Mouse (Mus musculus): ENCODE measurements around the gene Dnah7b. TPM values are rescaled to one million over a fixed set of nuclear protein-coding genes. Genes with fewer than 3 reads are reported as not detected.
"Not testable (repeated sequence)": the region's sequence is repeated elsewhere in the genome, so short reads cannot be mapped to it uniquely, and the experiment has no call there.

Gene Dnah7b
- polyA plus RNA-seq (2015; fragmentation: Nextera tagmentation; extraction: Ambion mirVana), result 1.6 and 1.8 TPM in 2 replicates

DNA sequence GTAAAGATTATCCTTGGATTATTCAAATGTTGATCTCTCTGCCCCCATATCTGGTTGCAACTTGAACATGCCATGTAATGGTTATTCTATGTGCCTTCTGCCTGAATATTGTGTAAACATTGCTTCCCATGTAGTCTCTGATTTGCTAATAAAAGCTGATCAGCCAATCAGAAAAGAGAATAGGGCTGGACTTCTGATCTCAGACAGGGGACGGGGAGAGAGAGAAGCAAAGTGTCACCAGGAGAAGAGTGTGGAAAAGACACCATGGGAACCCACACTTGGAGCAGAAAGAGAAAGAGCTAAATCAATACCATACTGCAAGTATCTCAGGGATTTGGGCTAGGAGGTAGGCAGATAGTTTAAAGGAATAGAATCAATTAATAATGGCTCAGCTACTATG, at the start of gene Dnah7b:
Dnah7b (plus strand) TSS at position 301 of the 400 bp plus-strand sequence.
- H3K4me3 ChIP-seq (replicated peaks), result peak within 1 kb of the TSS; percentile 67

DNA sequence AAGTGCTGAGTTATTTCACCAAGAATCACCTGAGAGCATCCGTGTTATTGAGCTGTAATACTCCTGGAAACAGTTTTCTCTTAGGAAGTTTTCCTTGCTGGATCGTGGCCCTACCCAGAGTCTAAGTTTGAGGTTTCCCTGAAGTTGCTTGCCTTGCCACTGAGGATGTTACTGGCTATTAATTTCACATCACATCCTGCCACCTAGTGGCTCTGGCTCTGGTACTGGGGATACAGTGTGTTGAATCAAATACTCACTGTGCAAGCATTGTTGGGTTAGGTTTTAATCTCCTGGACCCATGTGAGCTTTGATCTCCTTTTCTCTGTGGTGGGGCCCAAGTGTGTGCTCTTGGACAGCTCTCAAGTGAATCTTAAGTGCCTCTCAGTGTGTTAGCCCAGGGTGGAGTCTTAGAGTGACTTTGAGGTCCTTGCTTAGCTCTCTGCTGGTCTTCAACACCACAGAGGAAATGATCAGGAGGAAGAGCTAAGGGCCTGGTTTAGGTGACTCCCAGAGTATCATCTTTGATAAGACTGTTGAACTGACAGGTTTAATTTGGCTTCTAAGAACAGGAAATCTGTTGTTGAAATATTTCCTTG, 47.6 kb upstream of the Dnah7b start:
- no peak for ATAC-seq (ENCODE audit: insufficient number of reproducible peaks, low FRiP score, low TSS enrichment, low read depth)
- Histone ChIP-seq H3K4me2 (replicated peaks) (no peak overlapping the region), H3K9ac (no peak overlapping the region), H3K4me1 (no peaks in the 10 kb centered on the region), H3K27me3 (no peaks in the 10 kb centered on the region), H3K27ac (replicated peaks) (no peak overlapping the region), H3K4me3 (replicated peaks) (no peak overlapping the region), H3K36me3 (no peaks in the 10 kb centered on the region), H3K9me3 (replicated peaks) (no peaks in the 10 kb centered on the region)
- WGBS, result 39% methylated on average over 2 of the region's 2 CpGs

More for the DNA sequence above, at the start of gene Dnah7b:
- H3K4me2 ChIP-seq (replicated peaks), result peak within 1 kb of the TSS; percentile 75
- no peak for ATAC-seq (ENCODE audit: insufficient number of reproducible peaks, low FRiP score, low TSS enrichment, low read depth)
- 22% methylated on average over 1 of the region's 1 CpGs for WGBS
- no peaks in the 10 kb centered on the region for H3K36me3 ChIP-seq
- H3K27me3 ChIP-seq, result no peaks in the 10 kb centered on the region
- no peaks in the 10 kb centered on the region for H3K9me3 ChIP-seq (replicated peaks)
- peak within 1 kb of the TSS; percentile 62 for H3K9ac ChIP-seq
- H3K27ac ChIP-seq (replicated peaks), result peak within 1 kb of the TSS; percentile 84
- no peaks in the 10 kb centered on the region for H3K4me1 ChIP-seq

DNA sequence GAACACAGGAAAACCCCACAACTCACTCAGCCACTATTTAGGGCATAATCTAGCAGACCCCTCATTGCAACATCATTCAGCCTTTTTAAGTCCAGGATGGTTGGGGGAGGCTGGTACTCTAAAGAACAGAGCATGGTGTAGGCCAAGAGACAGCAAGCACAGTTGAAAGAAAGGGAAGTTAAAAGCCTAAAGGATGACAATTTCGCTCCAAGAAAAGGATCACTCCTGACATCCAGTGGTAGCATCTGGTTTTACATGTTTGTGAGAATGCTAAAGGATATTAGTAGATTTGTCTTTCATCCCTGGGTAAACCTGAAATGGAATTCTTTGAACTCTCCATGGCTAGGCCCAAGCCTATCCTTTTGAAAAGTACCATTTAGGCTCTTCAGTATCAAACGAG, 43.9 kb upstream of the Dnah7b start:
- Histone ChIP-seq H3K27ac (replicated peaks) (no peak overlapping the region), H3K9ac (no peak overlapping the region), H3K4me2 (replicated peaks) (no peak overlapping the region), H3K9me3 (replicated peaks) (no peaks in the 10 kb centered on the region), H3K36me3 (no peaks in the 10 kb centered on the region), H3K4me1 (no peaks in the 10 kb centered on the region), H3K27me3 (no peaks in the 10 kb centered on the region), H3K4me3 (replicated peaks) (no peak overlapping the region)
- ATAC-seq (ENCODE audit: insufficient number of reproducible peaks, low FRiP score, low TSS enrichment, low read depth), result no peak
- 19% methylated on average over 2 of the region's 2 CpGs for WGBS

DNA sequence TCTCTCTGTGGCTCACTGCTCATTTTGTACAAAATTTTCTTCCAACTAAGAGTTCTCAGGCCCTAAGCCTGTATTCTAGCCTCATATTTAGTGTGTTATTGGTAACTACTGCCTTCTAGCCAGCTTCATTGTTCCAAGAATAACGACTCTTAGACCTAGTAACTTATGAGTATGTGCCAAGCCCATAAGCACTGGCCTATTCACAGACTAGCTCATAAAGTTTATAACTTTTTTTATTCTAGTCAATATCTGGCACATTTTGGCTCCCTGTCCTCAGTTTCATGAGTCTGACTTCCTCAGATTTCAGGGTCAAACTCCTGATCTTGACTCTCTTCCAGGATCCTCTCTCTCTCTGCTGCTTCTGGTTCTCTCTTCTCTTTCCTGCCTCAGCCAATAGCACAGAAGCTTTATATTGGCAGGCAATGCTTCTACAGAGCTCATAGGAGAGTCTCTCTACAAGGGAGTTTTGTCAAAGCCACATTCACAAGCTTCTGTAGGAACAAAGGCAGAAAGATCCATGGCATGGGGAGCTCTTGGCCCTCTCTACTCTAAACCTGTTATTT, 34.0 kb upstream of the Dnah7b start:
- no peak for ATAC-seq (ENCODE audit: insufficient number of reproducible peaks, low FRiP score, low TSS enrichment, low read depth)
- 72% methylated on average over 1 of the region's 1 CpGs for WGBS
- no peak overlapping the region for H3K9ac ChIP-seq
- no peaks in the 10 kb centered on the region for H3K27me3 ChIP-seq
- no peak overlapping the region for H3K4me2 ChIP-seq (replicated peaks)
- H3K27ac ChIP-seq (replicated peaks), result no peak overlapping the region
- no peaks in the 10 kb centered on the region for H3K36me3 ChIP-seq
- H3K4me1 ChIP-seq, result no peaks in the 10 kb centered on the region
- H3K9me3 ChIP-seq (replicated peaks), result no peaks in the 10 kb centered on the region
- H3K4me3 ChIP-seq (replicated peaks), result no peak overlapping the region

DNA sequence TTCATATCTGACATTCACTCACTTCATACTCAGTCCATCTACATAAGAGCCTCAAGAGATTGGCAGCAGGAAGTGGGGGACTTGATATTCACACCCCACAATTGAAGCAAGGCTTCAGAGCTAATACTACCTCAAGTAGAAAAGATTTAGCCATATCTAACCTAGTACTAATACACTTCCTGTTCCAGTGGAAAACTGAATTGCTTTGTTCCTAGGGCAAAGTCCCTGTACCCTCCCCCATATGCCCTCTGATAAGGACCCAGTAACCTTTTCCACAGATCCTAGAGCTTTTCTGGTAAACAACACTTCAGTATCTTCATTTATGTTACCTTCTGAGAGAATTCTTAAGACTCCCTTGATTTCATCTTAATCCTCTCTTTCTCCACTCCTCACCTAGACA, 17.9 kb upstream of the Dnah7b start:
- Histone ChIP-seq H3K27me3 (no peaks in the 10 kb centered on the region), H3K4me1 (no peaks in the 10 kb centered on the region), H3K36me3 (no peaks in the 10 kb centered on the region), H3K4me2 (replicated peaks) (no peak overlapping the region), H3K9ac (no peak overlapping the region), H3K27ac (replicated peaks) (no peak overlapping the region), H3K4me3 (replicated peaks) (no peak overlapping the region), H3K9me3 (replicated peaks) (no peaks in the 10 kb centered on the region)
- ATAC-seq (ENCODE audit: insufficient number of reproducible peaks, low FRiP score, low TSS enrichment, low read depth), result no peak

DNA sequence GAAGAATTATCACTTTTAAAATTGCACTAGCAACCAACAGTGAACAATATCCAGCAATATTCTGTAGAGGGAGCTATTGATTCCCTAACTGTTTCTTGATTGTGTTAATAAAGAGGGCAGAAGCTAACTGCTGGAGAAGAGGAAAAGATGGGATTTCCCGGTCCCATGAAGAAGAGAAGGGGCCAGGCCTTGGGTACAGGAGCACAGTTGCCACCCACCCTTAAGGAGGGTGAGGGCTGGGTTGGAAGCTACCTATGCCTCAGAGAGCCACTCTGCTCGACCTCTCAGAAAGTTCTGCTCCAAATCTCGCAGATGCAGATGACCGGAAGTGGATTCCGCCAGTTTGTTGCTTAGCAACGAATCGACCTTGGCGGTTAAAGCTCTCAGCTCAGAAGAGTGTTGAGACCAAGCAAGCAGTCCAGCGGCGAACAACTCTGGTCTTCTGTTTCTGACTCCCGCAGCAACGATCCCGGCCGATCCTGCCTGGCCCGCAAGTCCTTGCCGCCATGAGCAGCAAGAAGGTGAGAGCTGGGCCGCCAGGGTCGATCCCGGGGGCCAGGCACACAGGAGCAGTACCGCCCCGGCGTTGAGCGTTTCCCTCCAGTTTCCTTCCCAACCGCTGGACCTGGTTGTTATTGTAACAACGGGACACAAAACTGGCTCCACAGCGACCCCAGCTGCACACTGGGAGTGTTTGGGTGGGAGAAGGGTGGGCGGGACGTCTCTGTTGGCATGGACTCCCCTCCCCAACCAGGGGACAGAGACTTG, 553 bp downstream of the Dnah7b start:
- Histone ChIP-seq H3K4me2 (replicated peaks) (peak overlapping the region; percentile 75), H3K4me1 (no peaks in the 10 kb centered on the region), H3K4me3 (replicated peaks) (peak overlapping the region; percentile 67), H3K27me3 (no peaks in the 10 kb centered on the region), H3K36me3 (no peaks in the 10 kb centered on the region), H3K9ac (peak overlapping the region; percentile 62), H3K9me3 (replicated peaks) (no peaks in the 10 kb centered on the region), H3K27ac (replicated peaks) (peak overlapping the region; percentile 84)
- WGBS, result under 1% methylated on average over 28 of the region's 28 CpGs
- peak; percentile 80 for ATAC-seq (ENCODE audit: insufficient number of reproducible peaks, low FRiP score, low TSS enrichment, low read depth)

DNA sequence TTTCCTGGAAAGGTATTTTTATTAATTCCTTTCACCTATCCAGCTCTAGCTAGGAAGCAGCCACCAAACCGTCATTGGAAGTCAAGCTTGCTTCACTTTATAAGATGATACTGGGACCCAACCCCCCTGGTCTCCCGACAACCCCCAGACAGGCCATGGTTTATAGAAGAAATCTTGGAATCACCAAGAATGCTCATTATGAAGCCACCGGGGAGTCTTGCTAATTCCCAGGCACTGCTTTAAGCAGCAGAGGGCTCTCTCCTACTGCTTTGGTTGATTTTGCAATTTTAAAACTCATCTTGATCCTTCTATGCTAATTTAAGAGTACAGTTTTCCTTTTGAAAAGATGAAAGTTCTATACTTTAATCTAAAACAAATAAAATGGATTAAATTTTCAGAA, 2.7 kb downstream of the Dnah7b start:
- 53% methylated on average over 3 of the region's 3 CpGs for WGBS
- not testable (repeated sequence) for H3K36me3 ChIP-seq; ATAC-seq (ENCODE audit: insufficient number of reproducible peaks, low FRiP score, low TSS enrichment, low read depth)

DNA sequence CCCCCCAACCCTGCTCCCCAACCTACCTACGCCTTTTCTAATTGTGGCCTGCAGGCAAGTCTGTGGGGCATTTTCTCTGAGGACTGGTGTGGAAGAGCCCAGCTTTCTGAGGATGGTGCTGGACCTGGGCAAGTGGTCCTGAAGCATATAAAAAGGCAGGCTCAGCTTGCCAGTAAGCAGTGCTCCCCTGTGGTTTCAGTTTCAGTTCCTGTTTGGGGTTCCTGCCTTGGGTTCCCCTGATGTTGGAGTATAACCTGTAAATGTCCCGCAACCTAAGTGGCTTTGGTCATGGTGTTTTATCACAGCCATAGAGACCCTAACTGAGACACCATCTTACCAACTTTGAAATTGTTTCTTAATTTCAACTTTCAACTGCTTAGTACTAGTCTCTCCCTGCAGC, 11.8 kb downstream of the Dnah7b start:
- no peaks in the 10 kb centered on the region for H3K4me1 ChIP-seq
- H3K36me3 ChIP-seq, result no peaks in the 10 kb centered on the region
- no peak overlapping the region for H3K27ac ChIP-seq (replicated peaks)
- 89% methylated on average over 2 of the region's 2 CpGs for WGBS
- no peak for ATAC-seq (ENCODE audit: insufficient number of reproducible peaks, low FRiP score, low TSS enrichment, low read depth)
- H3K27me3 ChIP-seq, result no peaks in the 10 kb centered on the region
- no peak overlapping the region for H3K4me3 ChIP-seq (replicated peaks)
- H3K4me2 ChIP-seq (replicated peaks), result no peak overlapping the region
- H3K9me3 ChIP-seq (replicated peaks), result no peaks in the 10 kb centered on the region
- H3K9ac ChIP-seq, result no peak overlapping the region

More for the DNA sequence above, 2.7 kb downstream of the Dnah7b start:
- not testable (repeated sequence) for H3K27me3 ChIP-seq; H3K4me1 ChIP-seq; H3K9ac ChIP-seq; H3K27ac ChIP-seq (replicated peaks); H3K4me2 ChIP-seq (replicated peaks); H3K9me3 ChIP-seq (replicated peaks); H3K4me3 ChIP-seq (replicated peaks)

DNA sequence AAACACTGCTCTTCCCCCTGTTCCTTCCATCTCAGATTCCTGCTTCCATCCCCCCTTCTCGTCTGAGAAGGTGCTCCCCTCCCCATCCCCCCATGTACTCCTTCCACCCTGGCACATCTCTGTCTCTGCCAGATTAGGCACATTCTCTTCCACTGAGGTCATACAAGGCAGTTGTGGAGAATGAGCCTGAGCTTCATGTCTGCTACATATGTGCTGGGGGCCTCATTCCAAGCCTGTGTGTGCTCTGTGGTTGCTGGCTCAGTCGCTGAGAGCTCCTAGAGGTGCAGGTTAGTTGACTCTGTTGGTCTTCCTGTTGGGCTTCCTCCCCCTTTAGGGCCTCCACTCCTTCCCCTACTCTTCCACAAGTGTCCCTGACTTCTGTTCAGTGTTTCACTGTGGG, 34.4 kb downstream of the Dnah7b start:
- Histone ChIP-seq H3K27me3 (no peaks in the 10 kb centered on the region), H3K27ac (replicated peaks) (no peak overlapping the region), H3K4me3 (replicated peaks) (no peak overlapping the region), H3K4me2 (replicated peaks) (no peak overlapping the region), H3K36me3 (no peaks in the 10 kb centered on the region), H3K9me3 (replicated peaks) (no peaks in the 10 kb centered on the region), H3K9ac (no peak overlapping the region), H3K4me1 (no peaks in the 10 kb centered on the region)
- WGBS, result 64% methylated on average over 2 of the region's 2 CpGs
- no peak for ATAC-seq (ENCODE audit: insufficient number of reproducible peaks, low FRiP score, low TSS enrichment, low read depth)

DNA sequence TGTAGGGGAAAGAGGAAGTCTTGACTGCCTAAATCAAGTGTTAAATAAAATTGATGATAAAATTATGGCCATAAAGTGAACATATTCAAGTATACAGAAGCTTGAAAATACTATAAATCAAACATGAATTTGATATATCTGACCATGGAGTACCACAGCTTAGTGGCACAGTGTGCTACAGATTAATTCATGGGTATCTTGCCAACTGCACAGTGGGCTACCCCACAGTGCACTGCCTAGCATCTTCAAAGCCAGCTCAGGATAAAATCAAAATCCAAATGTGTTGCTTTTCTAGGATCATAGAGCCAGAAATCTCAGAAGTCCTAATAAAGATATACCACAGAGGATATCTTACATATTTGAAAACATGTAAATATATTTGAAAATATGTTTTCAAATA, 46.5 kb downstream of the Dnah7b start:
- not testable (repeated sequence) for H3K4me1 ChIP-seq; H3K9me3 ChIP-seq (replicated peaks); H3K36me3 ChIP-seq; H3K4me3 ChIP-seq (replicated peaks); H3K9ac ChIP-seq; H3K4me2 ChIP-seq (replicated peaks); ATAC-seq (ENCODE audit: insufficient number of reproducible peaks, low FRiP score, low TSS enrichment, low read depth); H3K27ac ChIP-seq (replicated peaks); H3K27me3 ChIP-seq

DNA sequence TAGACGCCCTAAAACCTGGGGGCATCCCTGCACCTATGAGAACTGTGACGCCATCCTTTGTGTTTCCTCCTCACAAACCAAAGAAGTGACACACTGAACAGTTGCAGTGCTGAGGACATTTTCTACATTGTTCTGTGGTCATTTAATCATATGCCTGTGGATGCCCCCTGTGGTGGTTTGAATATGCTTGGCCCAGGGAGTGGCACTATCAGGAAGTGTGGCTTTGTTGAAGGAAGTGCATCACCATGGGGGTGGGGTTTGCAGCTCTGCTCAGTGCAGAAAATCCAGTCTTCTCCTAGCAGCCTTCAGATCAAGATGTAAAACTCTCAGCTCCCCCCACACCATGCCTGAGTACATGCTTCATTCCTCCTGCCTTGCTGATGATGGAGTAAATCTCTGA, 51.1 kb downstream of the Dnah7b start:
- H3K27me3 ChIP-seq; H3K4me2 ChIP-seq (replicated peaks); H3K36me3 ChIP-seq; H3K9me3 ChIP-seq (replicated peaks); H3K9ac ChIP-seq; H3K4me1 ChIP-seq; ATAC-seq (ENCODE audit: insufficient number of reproducible peaks, low FRiP score, low TSS enrichment, low read depth); H3K27ac ChIP-seq (replicated peaks); H3K4me3 ChIP-seq (replicated peaks): not testable (repeated sequence)
- WGBS, result 83% methylated on average over 2 of the region's 2 CpGs

DNA sequence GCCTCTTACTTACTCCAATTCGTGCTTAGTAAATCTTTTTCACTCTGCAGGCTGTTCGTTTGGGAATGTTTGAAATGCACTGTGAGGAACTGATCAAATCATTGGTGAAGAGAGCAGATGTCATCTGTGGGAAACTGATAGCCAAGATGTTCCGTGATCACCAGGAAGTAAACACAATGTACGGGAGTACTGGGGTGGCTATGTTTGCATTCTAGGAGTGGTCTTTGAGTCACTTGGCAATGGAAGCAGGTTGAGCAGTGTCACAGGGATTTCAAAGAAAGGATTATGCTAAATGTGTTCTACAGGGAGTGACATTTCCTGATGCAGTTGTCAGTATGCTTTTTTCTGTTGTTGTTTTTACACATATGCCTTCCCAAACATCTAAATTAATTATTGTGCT, 61.9 kb downstream of the Dnah7b start:
- Histone ChIP-seq H3K9me3 (replicated peaks) (no peaks in the 10 kb centered on the region), H3K27me3 (no peaks in the 10 kb centered on the region), H3K4me2 (replicated peaks) (no peak overlapping the region), H3K4me1 (no peaks in the 10 kb centered on the region), H3K9ac (no peak overlapping the region), H3K4me3 (replicated peaks) (no peak overlapping the region), H3K27ac (replicated peaks) (no peak overlapping the region), H3K36me3 (no peaks in the 10 kb centered on the region)
- no peak for ATAC-seq (ENCODE audit: insufficient number of reproducible peaks, low FRiP score, low TSS enrichment, low read depth)
- 62% methylated on average over 4 of the region's 4 CpGs for whole genome bisulfite sequencing
